Mouse (Mus musculus): ENCODE data around the gene Pkn1. TPM values are rescaled to one million over a fixed set of nuclear protein-coding genes. Genes with fewer than 3 reads are reported as not detected.

Gene Pkn1
- total RNA-seq (2017) = 34.4 and 63.9 TPM in 2 replicates

DNA sequence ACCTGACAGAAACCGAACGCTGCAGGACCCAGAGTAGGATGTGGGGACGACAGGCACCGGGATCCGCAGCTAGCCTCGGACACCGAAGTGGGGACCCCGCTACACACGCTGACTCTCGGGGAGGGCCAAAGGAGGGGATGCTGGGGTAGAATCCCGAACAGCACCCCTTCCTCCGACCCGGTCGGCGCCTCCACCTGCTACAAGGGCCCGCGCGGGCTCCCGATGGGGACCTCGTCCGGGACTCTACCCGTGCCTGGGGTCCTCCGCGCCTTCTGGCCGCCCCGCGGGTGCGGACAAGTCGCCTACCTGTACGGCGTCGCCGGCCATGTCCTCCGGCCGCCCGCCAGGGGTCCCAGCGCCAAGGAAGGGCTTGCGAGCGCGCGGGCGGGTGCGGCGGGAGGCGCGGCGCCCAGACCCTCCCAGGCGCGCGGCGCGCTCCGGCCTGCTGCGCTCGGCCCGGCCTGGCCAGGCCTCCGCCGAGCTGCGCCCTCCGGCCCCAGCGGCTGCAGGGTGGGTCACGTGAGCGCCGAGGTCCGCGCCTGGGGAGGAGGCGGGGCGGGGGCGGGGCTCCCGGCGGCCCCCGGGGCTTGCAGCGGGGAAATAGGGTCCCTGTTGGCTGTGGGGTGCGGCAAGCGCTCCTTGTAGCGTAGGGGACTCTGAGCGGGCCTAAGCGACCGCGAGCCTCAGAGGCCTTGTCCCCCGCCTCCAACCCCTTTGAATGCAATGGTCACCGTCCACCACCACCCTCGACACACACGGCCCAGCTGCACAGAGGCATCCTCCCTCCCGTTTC lies at the start of gene Pkn1:
Gene Pkn1 (minus strand): TSS at position 519 of the 793 bp plus-strand sequence.
- peak; percentile 44 for ATAC-seq (replicated peaks; ENCODE audit: low read depth, poor library complexity, severe bottlenecking)

DNA sequence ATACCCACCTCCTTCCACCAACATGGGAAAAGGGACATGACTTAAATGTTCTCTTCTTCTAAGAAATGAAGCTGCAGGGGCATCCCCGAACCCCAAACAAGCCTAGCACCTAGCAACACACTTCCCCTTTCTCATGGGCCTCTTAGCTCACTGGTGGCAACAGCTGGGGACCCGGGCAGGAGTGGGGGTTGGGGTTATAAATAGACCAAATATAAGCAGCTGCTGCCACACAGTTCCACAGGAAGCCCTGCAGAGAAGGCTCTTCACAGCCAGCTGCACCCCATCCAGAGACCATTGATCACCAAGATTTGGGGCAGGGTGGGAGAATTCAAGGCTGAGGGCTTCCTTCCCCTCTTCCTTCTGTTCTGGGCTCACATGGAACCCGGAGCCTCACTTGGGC lies 49.7 kb upstream of the Pkn1 start:
- ATAC-seq (replicated peaks; ENCODE audit: low read depth, poor library complexity, severe bottlenecking) = peak; percentile 89

DNA sequence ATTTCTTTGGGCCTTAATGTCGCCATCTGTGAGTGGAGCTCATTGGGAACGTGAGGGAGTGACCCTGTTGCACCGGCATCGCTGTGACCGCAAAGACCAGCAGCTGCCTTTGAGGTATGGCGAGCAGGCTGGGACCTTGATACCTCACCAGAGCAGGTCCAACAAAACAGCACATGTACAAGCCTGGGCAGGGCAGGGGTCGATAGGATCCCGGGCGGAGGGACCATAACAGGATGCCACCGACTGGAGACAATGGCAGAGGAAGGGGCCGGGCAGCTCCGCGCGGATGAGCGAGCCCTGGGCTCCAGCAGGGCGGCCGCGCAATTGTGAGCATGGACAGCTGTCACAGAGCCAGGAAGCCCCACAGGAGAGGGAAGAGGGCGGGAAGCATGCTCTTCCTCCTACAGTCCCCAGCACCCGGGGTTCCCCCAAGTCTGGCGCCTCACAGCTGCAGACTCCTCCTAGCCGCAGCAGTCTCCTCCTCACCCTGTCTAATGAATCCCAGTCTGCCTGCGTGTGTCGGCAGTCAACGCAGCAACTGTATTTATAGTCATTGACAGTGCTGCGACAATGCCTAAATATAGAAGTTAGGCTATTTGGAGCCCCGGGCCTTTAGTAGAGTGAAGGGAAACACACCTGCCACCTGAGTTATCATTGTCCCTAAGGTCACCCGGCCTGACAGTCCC lies 48.8 kb upstream of the Pkn1 start:
- peak; percentile 62 for ATAC-seq (replicated peaks; ENCODE audit: low read depth, poor library complexity, severe bottlenecking)

DNA sequence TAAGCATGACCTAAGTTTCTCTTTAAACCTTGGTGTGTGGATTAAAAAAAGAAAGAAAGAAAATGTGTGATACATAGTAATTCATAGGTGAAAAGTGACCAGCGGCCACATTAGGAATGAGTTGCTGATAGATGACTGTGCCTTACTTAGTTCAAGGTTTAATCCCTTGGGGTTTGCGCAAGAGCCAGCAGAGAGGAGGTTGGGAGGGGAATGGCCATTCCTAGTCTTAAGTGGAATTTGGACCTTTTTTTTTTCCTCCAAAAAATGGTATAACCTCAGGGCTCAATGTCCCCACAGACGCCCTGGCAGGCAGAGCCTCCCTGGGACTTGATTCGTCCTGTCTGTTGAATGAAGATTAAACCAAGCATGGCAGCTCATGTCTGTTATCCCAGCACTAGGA lies 45.1 kb upstream of the Pkn1 start:
- no peak for ATAC-seq (replicated peaks; ENCODE audit: low read depth, poor library complexity, severe bottlenecking)

DNA sequence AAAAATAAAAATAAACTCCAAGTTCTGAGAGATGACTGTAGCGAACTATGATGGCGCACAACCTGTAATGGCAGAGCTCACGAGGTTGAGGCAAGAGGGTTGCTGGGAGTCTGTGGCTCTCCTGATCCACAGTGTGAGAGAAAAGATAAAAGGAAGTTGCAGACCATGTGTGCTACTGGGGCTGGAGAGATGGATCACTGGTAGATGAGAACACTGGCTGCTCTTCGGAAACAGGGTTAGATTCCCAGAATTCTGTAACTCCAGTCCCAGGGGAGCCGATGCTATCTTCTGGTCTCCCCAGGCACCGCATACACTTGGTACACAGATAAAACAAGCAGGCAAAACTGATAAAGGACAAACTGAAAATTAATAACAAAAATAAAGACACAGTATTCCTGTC lies 44.0 kb upstream of the Pkn1 start:
- ATAC-seq (replicated peaks; ENCODE audit: low read depth, poor library complexity, severe bottlenecking) = no peak

DNA sequence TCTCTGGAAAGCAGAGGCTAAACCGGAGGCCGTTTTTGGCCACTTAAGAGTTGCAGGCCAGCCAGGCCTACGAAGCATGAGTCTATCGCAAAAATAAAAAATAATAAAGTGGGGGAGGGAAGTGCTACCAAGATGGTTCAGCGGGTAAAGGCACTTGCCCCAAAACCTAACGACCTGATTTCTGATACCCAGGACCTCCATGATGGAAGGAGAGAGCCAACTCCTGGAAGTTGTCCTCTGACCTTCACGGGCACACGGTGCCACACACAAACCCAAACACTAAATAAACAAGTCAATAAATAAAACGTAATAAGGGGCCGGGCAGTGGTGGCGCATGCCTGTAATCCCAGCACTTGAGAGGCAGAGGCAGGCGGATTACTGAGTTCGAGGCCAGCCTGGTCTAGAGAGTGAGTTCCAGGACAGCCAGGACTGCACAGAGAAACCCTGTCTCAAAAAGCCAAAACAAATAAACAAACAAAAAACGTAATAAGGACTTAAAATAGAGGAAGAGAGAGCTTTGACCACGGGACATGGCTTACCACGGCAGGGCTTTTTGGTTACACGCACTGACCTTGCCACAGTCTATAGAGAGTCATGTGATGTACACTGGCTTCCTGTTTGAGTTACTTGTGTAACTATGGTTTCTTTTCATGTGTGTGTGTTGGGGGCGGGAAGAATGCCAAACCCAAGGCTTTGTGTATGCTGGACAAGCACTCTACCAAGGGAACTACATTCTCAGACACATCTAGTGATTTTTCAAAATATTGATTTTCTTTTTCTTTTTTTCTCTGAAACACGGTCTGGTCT lies 43.1 kb upstream of the Pkn1 start:
- peak; percentile 52 for ATAC-seq (replicated peaks; ENCODE audit: low read depth, poor library complexity, severe bottlenecking)

DNA sequence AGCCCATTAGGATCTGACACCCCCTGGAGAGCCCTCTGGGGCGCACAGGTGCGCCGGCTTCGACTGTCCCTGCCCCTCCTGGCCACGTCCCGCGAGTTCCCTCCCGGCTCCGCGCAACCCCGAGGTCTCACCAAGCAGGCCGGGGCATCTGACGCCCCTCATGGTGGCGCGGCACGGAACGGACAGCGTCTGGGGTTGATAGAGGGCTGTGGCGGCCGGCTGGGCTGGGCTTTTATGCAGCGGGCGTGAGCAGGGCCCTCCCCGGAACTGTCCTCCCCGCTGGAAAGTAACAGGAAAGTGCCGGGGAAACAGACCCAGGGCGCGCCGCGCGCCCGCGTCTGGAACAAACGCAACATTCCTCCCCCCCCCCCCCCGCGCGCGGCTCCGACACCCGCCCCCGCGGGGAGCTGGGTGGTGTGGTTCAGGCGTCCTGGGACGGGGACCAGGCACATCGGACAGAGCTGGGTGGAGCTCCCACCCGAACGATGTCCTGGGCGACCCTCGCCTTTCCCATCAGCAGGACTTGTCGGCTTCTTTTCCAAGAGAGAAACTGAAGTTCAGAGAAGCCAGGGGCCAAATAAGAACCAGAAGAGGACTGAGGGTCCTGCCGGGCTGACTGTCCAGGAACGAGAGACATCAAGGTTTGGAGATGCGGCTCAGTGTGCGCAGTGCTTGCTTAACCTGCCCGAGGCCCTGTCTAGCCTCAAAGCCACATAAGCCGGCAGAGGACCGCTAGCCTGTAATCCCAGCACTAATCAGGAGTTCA lies 42.2 kb upstream of the Pkn1 start, which contains the start of gene Adgre5:
Gene Adgre5 (minus strand): TSS at position 351 of the 766 bp plus-strand sequence.
- 0 out of 2 replicates have a peak, but pooled peaks have one; percentile 10 for ATAC-seq (replicated peaks; ENCODE audit: low read depth, poor library complexity, severe bottlenecking)

DNA sequence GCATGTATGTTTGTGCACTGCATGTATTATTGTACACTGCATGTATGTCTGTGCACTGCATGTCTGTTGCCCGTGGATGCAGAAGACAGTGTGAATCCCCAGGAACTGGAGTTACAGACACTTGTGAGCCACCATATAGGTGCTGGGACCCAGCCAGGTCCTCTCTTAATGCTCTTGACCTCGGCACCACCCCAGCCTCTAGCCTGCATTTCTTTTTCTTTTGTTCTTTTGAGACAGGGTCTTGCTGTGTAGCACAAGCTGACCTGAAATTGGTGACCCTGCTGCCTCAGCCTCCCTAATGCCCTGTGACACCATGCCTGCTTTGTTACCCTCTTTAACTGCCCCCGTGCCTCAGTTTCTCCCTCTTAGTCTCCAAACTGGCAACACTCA lies 41.6 kb upstream of the Pkn1 start:
- no peak for ATAC-seq (replicated peaks; ENCODE audit: low read depth, poor library complexity, severe bottlenecking)

DNA sequence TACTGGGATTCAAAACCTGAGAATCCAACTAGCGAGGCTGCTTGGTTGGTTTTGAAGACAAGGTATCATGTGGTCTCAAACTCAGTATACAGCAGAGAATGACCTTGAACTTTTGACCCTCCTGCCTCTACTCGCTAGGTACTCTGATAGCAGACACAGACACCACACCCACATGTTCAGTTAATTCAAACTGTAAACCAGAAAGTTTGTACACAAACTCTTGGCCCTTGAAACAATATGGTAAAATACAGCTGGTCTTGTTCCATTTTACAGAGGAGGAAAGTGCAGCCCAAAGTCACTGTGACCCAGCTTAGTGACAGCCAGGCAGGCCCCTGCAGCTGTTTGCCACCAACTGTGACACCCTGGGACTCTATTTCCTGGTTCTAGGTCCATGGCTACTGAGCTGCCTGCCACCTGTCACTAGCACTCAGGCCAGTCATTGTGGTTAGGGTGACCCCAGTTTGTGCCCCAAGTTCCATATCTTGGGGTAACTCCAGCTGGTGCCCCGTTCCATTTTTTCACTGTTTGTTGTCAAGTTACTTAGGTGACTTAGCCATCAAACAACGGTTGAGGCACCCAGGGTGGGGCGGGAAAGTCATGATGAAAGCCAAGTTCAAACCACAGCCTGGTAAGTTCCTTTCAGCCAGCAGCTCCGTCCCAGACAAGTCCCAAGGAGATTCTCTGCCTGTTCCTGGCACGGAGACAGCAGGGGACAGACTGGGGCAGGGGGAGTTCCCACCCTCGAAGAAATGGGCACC lies 40.9 kb upstream of the Pkn1 start:
- ATAC-seq (replicated peaks; ENCODE audit: low read depth, poor library complexity, severe bottlenecking) = peak; percentile 57

DNA sequence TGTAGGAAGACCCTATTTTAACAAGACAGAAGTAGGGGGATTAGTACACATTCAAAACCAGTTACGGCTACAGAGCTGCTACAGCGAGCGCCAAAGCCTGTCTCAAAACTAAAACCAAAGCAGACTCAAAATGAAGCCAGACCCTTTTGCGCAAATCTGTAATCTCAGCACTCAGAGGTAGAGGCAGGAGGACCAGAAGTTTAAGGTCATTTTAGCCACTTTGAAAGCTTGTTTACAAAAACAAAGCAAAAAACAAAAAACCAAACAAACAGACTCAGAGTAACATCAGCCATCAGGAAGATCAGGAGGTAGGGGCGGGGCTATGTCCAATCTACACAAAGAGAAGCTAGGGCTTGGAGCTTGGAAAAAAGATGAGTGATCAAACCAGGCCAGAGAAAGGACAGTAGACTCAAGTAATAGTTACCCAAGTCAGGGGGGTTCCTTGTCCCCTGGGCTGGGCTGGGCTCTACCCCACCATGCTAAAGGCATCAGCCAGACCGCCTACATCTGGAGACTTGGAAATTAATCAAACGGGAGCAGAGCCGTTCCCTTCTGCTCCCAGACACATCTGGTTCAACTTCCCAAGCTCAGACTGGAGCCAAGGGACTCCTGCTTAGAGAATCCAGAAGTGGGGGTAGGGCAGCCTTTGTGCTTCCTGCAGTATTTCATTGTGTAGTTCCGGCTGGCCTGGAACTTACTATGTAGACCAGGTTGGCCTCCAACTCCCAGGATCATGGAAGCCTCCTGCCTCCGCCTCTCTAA lies 40.2 kb upstream of the Pkn1 start:
- ATAC-seq (replicated peaks; ENCODE audit: low read depth, poor library complexity, severe bottlenecking) = no peak

DNA sequence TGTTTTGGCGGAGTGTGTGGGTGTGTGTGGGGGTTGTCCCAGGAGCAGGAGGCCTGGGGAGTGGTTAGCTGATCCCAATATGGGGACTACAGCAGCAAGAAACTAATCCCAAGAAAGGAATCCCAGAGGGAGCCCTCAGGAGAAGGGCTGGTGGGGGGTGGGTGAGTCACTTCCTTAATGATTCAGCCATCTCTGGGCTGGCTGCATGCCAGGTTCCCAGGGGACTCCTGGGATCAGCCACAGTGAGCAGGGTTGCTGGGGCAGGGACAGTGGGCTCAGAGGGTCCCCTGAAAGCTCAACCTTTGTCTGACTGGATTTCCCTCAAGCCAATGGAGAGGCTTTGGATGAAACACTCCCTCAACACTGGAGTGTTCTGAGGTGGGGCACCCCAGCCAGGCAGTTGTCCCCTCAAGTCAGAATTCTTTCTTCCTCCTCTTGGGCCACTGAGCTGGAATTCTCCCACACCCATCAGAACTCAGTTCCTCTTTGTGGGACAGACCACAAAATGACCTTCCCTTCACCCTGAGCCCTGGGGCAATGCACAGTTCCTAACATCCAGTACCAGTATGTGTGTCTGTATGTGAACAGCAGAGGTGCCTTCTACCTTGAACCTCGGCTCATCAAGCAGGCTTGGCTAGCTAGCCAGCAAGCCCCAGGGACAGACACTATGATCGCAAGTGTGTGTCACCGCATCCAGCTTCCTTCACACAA lies 39.0 kb upstream of the Pkn1 start:
- ATAC-seq (replicated peaks; ENCODE audit: low read depth, poor library complexity, severe bottlenecking) = peak; percentile 36

DNA sequence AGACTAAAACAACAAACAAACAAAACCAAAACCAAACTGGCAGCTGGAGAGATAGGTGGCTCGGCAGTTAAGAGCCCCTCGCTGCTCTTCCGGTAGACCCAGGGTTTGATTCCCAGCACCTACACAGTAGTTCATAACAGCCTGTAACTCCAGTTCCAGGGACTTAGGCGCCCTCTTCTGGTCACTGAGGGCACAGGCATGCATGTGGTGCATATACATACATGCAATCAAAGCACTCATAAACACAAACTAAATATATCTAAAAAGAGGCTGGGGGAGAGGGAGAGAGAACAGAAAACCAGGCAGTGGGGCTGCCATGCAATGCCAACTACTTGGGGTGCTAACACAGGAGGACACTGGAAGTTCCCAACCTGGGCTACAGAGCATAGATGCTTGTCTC lies 38.4 kb upstream of the Pkn1 start:
- ATAC-seq (replicated peaks; ENCODE audit: low read depth, poor library complexity, severe bottlenecking) = no peak

DNA sequence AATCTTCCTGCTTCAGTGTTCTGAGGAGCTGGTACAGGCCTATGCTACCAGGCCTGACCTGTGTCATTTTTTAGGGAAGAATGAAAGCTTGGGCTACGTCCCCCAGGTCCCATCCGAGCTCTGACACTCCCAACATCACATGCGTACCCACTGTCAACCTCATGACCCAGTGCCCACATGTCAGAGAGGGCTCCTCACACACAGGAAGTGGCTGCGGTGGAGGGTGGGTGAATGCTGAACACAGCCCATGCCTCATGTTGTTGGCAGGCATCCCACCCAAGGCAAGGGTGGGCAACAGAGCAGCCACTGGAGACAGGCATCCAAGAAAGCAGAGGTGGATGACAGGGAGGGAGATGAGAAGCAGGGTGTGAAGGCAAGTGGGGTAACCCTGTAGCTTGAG lies 37.7 kb upstream of the Pkn1 start:
- peak; percentile 50 for ATAC-seq (replicated peaks; ENCODE audit: low read depth, poor library complexity, severe bottlenecking)

DNA sequence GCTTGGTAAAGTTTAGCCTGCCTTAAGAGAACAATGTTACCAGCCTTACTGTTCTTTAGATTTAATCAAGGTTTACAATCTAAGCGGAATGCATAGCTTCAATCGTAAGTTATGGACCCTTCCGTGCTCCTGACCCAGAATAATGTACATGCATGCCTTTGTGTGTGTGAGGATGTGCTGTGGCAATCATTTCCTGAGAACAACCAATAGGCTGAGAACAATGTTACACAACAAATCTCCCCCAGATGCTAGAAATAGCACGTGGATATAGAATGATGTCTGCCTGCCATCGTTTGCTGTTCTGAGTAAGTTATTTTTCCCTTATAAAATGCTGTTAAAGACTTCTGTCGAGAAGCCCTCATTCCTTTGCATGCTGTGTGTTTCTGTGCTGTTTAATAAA lies 33.9 kb upstream of the Pkn1 start:
- no peak for ATAC-seq (replicated peaks; ENCODE audit: low read depth, poor library complexity, severe bottlenecking)

DNA sequence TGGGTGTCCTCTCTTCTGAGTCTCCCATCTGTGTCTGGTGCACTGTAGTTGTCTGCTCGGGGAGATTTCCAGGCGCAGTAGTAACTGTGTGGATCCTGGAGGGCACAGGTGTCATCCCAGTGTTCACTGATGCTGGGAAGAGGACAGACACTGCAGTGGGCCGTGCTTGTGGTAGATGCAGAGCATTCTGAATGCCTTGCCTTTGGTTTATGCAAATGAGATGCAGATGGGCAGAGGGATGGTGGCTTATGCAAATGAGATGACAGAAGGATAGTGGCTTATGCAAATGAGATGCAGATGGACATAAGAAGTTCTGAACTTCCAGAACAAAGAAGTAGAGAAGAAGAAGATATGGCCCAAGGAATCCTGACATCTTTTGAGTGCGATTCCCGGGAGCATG lies 32.9 kb upstream of the Pkn1 start:
- ATAC-seq (replicated peaks; ENCODE audit: low read depth, poor library complexity, severe bottlenecking) = no peak

DNA sequence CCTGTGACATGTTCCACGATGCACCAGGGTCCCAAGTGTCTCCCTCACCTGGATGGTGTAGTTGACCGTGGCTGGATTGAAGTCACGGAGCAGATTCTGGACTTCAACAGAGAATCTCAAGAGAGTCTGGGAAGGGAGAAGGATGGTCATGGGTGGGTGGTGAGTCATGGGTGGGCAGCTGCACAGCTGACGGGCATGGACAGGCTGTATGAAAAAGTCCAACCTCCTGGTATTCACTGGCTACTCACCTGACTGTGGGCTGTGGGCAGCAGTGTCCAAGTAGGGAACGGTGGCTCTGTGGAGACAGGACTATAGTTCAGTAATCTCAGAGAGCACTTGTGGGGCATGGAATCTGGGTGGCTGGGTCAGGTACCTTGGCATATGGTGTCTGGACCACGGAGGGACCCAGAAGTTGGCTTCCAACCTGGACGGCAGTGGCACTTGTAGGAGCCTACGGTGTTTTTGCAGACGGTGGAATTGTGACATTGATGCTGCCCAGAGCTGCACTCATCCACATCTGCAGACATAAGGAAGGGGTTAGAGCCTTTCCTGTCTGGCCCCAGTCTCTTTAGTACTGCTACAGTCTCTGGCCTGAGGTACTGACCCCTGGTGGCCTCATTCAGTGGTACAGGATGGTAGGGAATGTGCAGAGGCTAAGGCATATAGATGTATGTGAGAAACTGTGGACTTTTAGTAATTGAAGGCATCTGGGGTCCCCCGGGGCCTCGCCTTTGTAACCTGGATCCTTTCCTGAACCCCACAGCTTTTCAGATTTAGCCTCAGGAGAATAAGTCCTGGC lies 30.2 kb upstream of the Pkn1 start:
- ATAC-seq (replicated peaks; ENCODE audit: low read depth, poor library complexity, severe bottlenecking) = peak; percentile 55

DNA sequence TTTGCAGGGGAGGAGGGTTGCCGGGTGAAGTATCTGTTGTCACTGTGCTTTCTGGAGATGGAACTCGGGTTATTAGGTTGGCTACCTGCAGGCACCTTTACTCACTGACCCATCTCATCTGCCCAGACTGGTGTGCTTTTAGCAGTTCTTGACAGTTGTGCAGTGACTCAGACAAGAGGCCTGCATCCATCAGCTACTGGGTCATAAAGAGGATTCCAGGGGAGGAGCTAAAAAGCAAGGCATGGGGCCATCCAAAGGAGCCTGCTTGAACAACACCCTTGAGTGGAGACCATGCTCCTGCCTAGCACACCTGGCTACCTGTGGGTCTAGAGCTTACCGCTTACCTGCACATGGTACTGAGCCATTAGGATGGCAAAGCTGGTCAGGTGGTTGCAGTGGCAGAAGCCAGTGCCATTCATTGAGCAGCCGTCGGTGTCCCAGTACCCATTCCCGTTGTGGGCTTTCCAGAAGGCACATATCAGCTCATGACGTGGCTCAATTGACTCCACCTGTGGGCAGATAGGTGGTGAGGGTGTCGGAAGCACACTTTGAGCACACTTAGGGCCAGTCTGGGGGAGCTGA lies 26.6 kb upstream of the Pkn1 start:
- no peak for ATAC-seq (replicated peaks; ENCODE audit: low read depth, poor library complexity, severe bottlenecking)

All from common myeloid progenitor, adult 5-6 weeks (primary cell).